Mouse (Mus musculus): Measurements from ENCODE around the gene Kcnab2.

Gene Kcnab2

GRCm38 (mm10) chr4:152382528-152383252 is 95.0 kb downstream of the Kcnab2 start:
- no peak for DNase-seq

- no peak for DNase-seq
These were observed 112.4 kb downstream of the Kcnab2 start for GRCm38 (mm10) chr4:152365228-152365627.

- no peak for DNase-seq
These were observed 115.5 kb downstream of the Kcnab2 start for GRCm38 (mm10) chr4:152362180-152362579.

GRCm38 (mm10) chr4:152360855-152361254 is 116.8 kb downstream of the Kcnab2 start:
- DNase-seq: no peak

GRCm38 (mm10) chr4:152359700-152360099 is 118.0 kb downstream of the Kcnab2 start:
- no peak for DNase-seq

- DNase-seq: no peak
These were observed 122.0 kb downstream of the Kcnab2 start for GRCm38 (mm10) chr4:152355672-152356071.

- no peak for DNase-seq
These were observed 123.6 kb downstream of the Kcnab2 start for GRCm38 (mm10) chr4:152353886-152354637.

- no peak for DNase-seq
These were observed 126.0 kb downstream of the Kcnab2 start for GRCm38 (mm10) chr4:152351422-152352305.

GRCm38 (mm10) chr4:152350722-152351421 is 126.8 kb downstream of the Kcnab2 start:
- DNase-seq: no peak

- DNase-seq: peak; percentile 69
These were observed 127.8 kb downstream of the Kcnab2 start for GRCm38 (mm10) chr4:152349837-152350381.

- DNase-seq: no peak
These were observed 132.4 kb downstream of the Kcnab2 start for GRCm38 (mm10) chr4:152345120-152345889.

GRCm38 (mm10) chr4:152344651-152345050 is 133.0 kb downstream of the Kcnab2 start:
- no peak for DNase-seq

- no peak for DNase-seq
These were observed 134.4 kb downstream of the Kcnab2 start for GRCm38 (mm10) chr4:152343296-152343695.

All from right cerebral cortex, postnatal 4 days (tissue).